Mouse (Mus musculus) bone marrow, adult 2 months (tissue): Measurements from ENCODE around the gene Nuf2.

Experiments
- CTCF ChIP-seq: fragments of 200-500 bp; IDR thresholded peaks from 2 replicates; pipeline ENCODE4 v1.5.1; 2011; ENCODE audit warnings: low read length, control low read depth; ENCODE audit not compliant: control insufficient read depth, insufficient read depth
- POLR2A ChIP-seq: fragments of 200-500 bp; IDR thresholded peaks from 2 replicates; pipeline ENCODE4 v1.6.1; 2011; ENCODE audit warnings: low read depth, mild to moderate bottlenecking, control low read depth, low read length, borderline replicate concordance; ENCODE audit not compliant: control insufficient read depth

- TF ChIP-seq CTCF (no peak), POLR2A (no peak)
Measured at GRCm38 (mm10) chr1:169482596-169483335, 48.5 kb downstream of the Nuf2 start.
